Mouse (Mus musculus): ENCODE data around the gene Sbsn.

Gene Sbsn

GRCm38 (mm10) chr7:30757001-30757400, 5.7 kb downstream of the Sbsn start:
- no peak for DNase-seq (ENCODE audit: low spot score)

GRCm38 (mm10) chr7:30758853-30759252, 7.6 kb downstream of the Sbsn start:
- peak; percentile 35 for DNase-seq (ENCODE audit: low spot score)

- no peak for DNase-seq (ENCODE audit: low spot score)
Observed at GRCm38 (mm10) chr7:30761769-30762352, 10.6 kb downstream of the Sbsn start.

- DNase-seq (ENCODE audit: low spot score), result no peak
Observed at GRCm38 (mm10) chr7:30763456-30763855, 12.2 kb downstream of the Sbsn start, which contains the start of gene Dmkn. TSS of gene Dmkn (plus strand) at chr7:30763756.

- DNase-seq (ENCODE audit: low spot score), result no peak
Observed at GRCm38 (mm10) chr7:30765173-30765572, 13.9 kb downstream of the Sbsn start.

- DNase-seq (ENCODE audit: low spot score), result no peak
Observed at GRCm38 (mm10) chr7:30766408-30766807, 15.1 kb downstream of the Sbsn start.

- DNase-seq (ENCODE audit: low spot score), result no peak
Observed at GRCm38 (mm10) chr7:30769236-30769635, 18.0 kb downstream of the Sbsn start.

GRCm38 (mm10) chr7:30776104-30776503, 24.8 kb downstream of the Sbsn start:
- no peak for DNase-seq (ENCODE audit: low spot score)

- no peak for DNase-seq (ENCODE audit: low spot score)
Observed at GRCm38 (mm10) chr7:30777081-30777579, 25.9 kb downstream of the Sbsn start.

- DNase-seq (ENCODE audit: low spot score), result no peak
Observed at GRCm38 (mm10) chr7:30777911-30778310, 26.6 kb downstream of the Sbsn start.

- no peak for DNase-seq (ENCODE audit: low spot score)
Observed at GRCm38 (mm10) chr7:30781792-30782191, 30.5 kb downstream of the Sbsn start.

- DNase-seq (ENCODE audit: low spot score), result no peak
Observed at GRCm38 (mm10) chr7:30782658-30783057, 31.4 kb downstream of the Sbsn start.

GRCm38 (mm10) chr7:30785154-30785553, 33.9 kb downstream of the Sbsn start:
- DNase-seq (ENCODE audit: low spot score), result no peak

- no peak for DNase-seq (ENCODE audit: low spot score)
Observed at GRCm38 (mm10) chr7:30785721-30786546, 34.7 kb downstream of the Sbsn start.

GRCm38 (mm10) chr7:30787377-30788022, 36.2 kb downstream of the Sbsn start, which contains the start of gene Krtdap:
TSS of gene Krtdap (plus strand) at chr7:30787896.
- DNase-seq (ENCODE audit: low spot score), result no peak

- no peak for DNase-seq (ENCODE audit: low spot score)
Observed at GRCm38 (mm10) chr7:30790141-30790540, 38.9 kb downstream of the Sbsn start.

GRCm38 (mm10) chr7:30791921-30792320, 40.6 kb downstream of the Sbsn start:
- no peak for DNase-seq (ENCODE audit: low spot score)

- no peak for DNase-seq (ENCODE audit: low spot score)
Observed at GRCm38 (mm10) chr7:30794921-30795320, 43.6 kb downstream of the Sbsn start.

GRCm38 (mm10) chr7:30796790-30797189, 45.5 kb downstream of the Sbsn start:
- no peak for DNase-seq (ENCODE audit: low spot score)

- DNase-seq (ENCODE audit: low spot score), result no peak
Observed at GRCm38 (mm10) chr7:30800653-30801052, 49.4 kb downstream of the Sbsn start.

- DNase-seq (ENCODE audit: low spot score), result no peak
Observed at GRCm38 (mm10) chr7:30803256-30803655, 52.0 kb downstream of the Sbsn start.

GRCm38 (mm10) chr7:30804026-30804715, 52.9 kb downstream of the Sbsn start:
- no peak for DNase-seq (ENCODE audit: low spot score)

All from ovary, postnatal 14 days (tissue).